Mouse (Mus musculus): ENCODE data around the gene Moxd1. TPM values are rescaled to one million over a fixed set of nuclear protein-coding genes. Genes with fewer than 3 reads are reported as not detected.

The Moxd1 gene
- 0.96 and 1.2 TPM in 2 replicates for polyA plus RNA-seq (2015; fragmentation: Nextera tagmentation; extraction: Ambion mirVana)

DNA sequence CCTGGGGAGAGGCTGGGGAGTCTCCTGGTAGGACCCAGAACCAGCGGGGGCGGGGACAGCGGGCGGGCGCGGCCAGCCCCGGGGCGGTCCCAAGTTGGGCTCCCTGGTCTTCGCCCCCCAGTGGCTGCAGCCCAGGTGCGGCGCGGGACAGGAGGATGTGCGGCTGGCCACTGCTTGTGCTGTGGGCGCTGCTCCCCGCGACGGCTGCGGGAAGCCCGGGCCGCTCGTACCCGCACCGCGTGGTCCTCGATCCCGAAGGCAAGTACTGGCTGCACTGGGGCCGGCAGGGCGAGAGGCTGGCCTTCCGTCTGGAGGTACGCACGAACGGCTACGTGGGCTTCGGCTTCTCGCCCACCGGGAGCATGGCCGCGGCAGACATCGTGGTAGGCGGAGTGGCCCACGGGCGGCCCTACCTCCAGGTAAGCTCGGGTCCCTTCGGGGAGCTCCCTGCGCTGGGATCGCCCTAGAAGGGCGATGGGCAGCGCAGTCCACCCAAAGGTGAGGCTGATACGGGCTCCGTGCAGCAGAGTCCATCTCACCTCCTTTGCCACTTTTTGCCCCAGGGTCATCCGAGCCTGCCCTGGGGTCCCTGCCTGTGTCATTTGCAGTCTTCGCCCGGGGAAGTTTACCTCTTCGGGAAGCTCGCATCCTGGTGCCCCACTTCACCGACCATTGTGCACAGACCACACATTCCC is at the start of gene Moxd1:
Gene Moxd1, plus strand, starts transcription at position 69 of the 695 bp plus-strand sequence.
- no peak for DNase-seq (ENCODE audit: low spot score)

GRCm38 (mm10) chr10:24190392-24190791 is 32.9 kb upstream of the Moxd1 start:
- DNase-seq (ENCODE audit: low spot score) = no peak

DNA sequence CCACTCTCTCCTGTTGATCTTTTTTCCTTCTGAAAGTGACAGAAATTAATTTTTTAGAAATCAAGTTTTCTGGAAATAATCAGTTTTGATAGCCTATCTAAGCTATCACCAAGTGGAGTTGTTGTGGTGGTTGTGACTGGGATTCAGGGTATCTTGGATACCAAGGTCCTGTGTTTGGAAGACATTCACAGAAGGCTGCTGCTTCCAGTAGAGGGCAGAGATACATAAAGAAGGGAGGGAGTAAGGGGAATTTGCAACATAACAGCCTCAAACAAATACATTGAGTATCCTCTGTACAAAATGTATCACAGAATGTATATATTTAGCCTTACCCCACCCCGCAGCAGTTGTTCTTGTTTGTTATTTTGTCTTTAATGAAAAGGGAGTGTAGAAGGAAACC is 31.3 kb upstream of the Moxd1 start:
- no peak for DNase-seq (ENCODE audit: low spot score)

GRCm38 (mm10) chr10:24199303-24199702 is 24.0 kb upstream of the Moxd1 start:
- no peak for DNase-seq (ENCODE audit: low spot score)

DNA sequence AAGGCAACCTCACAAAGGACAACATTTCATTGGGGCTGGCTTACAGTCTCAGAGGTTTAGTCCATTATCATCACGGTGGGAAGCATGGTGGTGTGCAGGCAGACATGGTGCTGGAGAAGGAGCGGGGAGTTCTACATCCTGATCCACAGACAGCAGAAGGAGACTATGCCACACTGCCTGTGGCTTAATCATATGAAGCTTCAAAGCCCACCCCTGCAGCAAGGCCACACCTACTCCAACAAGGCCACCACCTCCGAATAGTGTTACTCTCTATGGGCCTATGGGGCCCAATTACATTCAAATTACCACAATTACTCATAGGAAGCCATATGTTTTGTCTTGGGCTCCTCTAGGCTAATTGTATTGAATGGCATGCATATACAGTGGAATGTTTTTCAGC is 23.2 kb upstream of the Moxd1 start:
- no peak for DNase-seq (ENCODE audit: low spot score)

DNA sequence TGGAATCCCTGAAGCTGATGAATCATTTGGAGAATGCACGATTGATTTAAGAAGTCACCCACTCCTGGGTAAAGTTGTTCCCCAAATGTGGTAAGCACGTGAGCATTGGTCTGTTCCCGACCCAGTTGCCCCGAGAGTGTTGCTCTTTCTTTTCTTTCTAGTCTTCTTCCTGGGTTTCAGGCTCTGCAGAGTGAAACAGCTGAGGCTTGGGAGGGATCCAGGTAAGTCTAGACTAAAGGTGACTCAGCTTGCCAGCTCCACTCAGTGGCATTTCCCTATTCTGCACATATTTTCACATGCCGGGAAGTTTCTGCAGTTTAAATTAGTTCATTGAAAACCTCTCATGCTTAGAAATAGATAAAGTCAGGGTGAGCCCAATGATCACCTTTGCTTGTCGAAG is 13.2 kb upstream of the Moxd1 start:
- DNase-seq (ENCODE audit: low spot score) = no peak

DNA sequence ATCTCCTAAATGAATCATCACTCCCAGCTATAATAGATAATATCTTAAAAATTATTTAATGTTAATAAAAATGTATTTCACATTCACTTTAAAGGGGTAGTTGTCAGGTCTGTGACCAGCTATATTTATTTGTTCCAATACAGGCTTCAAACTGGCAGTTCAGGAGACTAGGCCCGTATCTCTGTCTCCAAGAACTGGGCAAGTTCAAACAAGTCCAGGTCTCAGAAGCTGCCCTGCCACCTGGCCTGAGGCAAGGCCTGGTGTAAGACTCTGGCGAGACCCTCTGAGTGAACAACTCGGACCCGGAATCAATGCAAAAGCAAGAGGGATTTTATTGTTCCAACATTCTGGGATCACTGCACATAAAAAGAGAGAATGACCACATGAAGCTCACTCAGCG is 10.0 kb upstream of the Moxd1 start:
- no peak for DNase-seq (ENCODE audit: low spot score)

GRCm38 (mm10) chr10:24217558-24218268 is 5.6 kb upstream of the Moxd1 start:
- no peak for DNase-seq (ENCODE audit: low spot score)

DNA sequence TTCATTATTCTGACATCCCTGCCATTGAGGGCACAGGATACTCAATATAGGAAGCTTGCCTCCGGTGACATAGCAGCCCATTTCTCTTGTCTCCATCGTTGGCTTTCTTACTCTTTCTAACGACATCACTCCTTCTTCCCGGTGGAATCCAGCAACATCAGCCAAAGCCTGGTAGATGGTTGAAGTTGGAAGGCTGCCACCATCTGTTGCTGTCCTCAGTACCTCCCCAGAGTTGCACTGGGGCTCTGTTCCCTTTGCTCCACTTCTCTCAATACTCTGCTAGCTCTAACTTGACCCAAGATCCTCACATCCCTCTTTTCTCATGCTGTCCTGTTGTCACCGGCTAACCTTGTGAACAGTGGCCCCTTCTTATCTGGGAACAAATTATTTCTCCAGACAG is 2.4 kb upstream of the Moxd1 start:
- DNase-seq (ENCODE audit: low spot score) = no peak

DNA sequence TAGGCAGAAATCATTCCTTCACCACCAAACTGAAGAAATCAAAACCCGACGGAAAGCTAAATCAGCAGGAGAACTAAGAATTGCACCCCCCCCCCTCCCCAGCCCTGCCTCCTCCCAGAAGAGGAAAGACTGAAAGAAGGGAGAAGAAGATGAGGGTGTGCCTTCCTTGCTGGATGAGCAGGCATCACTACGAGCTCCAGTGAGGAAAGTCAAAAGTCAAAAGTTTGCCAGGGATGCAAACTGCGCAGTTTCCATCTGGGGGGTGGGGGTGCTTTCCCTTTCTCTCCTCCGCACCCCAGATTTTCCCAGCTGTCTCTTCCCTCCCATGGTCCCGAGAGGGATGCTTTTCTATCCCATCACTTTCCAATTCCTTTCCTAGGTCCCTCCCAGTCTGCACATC is 406 bp upstream of the Moxd1 start:
- no peak for DNase-seq (ENCODE audit: low spot score)

DNA sequence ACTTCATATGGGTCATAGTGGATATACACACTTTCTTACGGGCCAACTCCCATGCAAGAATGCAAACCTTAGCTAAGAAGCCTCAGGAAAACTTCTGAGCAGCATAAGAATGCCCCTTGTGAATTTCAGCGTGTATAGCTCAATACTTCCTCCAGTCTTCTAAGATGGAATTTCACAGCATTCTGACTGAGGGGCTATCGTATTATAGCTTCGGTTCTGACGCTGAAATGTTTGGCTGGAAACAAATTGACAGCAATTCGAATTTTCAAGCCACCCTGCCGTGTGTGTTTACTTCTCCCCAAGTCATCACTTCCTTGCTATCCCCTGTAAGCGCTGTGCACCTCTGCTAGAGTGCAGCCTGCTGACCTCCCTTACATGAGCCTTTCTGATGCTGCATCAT is 1.3 kb downstream of the Moxd1 start:
- DNase-seq (ENCODE audit: low spot score) = no peak

GRCm38 (mm10) chr10:24228318-24229183 is 5.2 kb downstream of the Moxd1 start:
- DNase-seq (ENCODE audit: low spot score) = no peak

DNA sequence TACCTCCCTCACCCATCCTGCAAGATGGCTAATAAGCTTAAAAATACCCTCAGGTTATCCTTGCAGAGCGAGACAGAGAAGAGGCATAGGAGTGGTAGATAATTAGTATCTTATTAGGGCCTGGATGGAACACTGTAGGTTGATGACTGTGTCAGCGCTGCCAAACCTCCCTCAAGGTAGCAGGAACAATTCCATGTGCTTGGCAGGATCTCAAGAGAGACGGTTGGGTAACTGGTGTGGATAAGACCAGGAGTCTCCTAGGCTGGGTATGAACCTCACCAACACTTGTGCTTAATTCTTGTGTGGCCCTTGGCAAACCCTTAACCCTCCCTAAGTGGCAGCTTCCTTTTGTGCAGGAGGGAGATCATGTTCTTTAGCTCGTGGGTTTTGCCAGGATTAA is 9.0 kb downstream of the Moxd1 start:
- no peak for DNase-seq (ENCODE audit: low spot score)

GRCm38 (mm10) chr10:24235426-24236283 is 12.3 kb downstream of the Moxd1 start:
- DNase-seq (ENCODE audit: low spot score) = no peak

- no peak for DNase-seq (ENCODE audit: low spot score)
Measured at GRCm38 (mm10) chr10:24246815-24247214, 23.5 kb downstream of the Moxd1 start.

- no peak for DNase-seq (ENCODE audit: low spot score)
Measured at GRCm38 (mm10) chr10:24248116-24248515, 24.8 kb downstream of the Moxd1 start.

DNA sequence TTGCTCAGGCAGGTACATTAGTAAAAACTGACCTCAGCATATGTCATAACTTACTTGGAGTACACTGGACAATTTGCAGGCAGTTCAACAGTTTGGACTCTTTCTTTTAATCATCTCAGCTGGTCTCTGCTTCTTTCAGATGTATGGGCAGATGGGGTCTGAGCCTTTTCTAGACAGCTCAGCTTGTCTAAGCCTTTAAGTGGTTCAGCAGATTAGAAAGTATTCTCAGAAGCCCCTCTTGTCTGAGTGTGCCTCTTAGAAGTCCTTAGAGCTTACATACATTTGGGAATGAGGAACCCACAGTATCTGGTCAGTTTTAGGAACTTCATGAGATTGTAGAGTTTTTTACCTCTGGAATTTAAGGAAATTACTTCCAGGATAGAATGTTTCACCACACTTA is 28.3 kb downstream of the Moxd1 start:
- no peak for DNase-seq (ENCODE audit: low spot score)

DNA sequence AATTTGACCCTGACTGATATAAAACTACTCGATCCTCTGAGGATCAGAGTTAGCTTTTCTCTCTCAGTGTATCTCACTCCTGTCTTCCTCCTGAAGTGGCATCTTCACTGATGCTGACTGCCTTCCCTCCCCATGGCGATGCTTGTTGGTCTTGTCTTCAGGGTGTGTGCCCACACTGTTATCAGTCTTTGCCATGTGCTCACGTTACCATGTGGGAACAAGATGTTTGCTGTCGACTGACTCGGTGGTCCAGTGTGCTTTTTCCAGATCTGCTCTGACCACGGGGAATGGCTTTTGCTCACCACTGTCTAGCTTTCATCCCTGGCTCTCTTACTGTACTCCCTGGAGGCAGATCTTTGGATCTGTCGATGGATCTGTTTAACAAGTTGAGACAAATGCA is 34.8 kb downstream of the Moxd1 start:
- DNase-seq (ENCODE audit: low spot score) = no peak

- DNase-seq (ENCODE audit: low spot score) = no peak
Measured at GRCm38 (mm10) chr10:24258885-24259284, 35.6 kb downstream of the Moxd1 start.

DNA sequence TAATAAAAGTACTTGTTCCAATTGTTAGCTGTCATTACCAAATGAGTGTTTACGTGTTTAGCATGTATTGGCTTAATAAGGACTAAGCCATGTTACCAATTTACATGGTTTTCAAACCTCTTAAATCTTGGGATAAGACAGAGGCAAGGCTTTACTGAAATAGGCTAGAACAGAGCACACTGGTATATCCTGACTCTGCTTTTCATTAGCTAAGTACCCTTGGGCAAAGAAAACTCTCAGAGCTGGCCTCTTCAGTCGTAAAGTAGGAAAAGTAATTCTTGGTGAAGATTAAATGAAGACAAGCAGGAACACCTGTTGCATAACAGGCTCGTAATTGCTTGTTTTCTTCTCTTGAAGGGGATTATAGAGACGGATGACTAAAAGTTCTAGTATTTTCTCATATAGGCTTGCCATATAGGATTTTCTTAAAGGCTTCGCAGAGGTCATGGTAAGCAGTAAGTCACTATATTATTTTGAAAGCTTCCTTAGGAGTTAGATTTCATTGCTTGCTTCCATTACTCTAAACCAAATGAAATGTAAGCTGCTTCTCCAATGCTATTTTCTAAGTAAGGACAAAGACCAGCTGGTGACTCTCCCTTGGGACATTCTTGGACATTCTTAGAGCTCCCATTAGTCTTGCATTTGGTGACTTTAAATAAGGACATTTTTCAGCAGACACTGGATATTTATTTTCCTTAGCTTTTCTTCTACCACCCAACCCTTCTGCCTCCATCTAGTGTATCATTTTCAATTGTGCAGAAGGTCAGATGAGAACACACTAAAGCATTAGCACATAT is 36.7 kb downstream of the Moxd1 start:
- DNase-seq (ENCODE audit: low spot score) = no peak

Data from thymus, postnatal 0 days (tissue).